Mouse (Mus musculus) testis, adult 2 months (tissue): ENCODE results near the gene Slfn3.

Source experiments
- CTCF ChIP-seq: fragments of 200-500 bp; IDR thresholded peaks from 2 replicates; pipeline ENCODE4 v1.5.1; 2012; ENCODE audit warnings: low read depth, mild to moderate bottlenecking, inconsistent platforms, low read length, moderate library complexity; ENCODE audit not compliant: control insufficient read depth, insufficient read depth, insufficient replicate concordance
- POLR2A ChIP-seq: fragments of 200-500 bp; IDR thresholded peaks from 2 replicates; pipeline ENCODE4 v1.6.1; 2012; ENCODE audit warnings: low read depth, mild to moderate bottlenecking, inconsistent platforms, low read length, moderate library complexity; ENCODE audit not compliant: control insufficient read depth

GRCm38 (mm10) chr11:83238389-83238788 is 47.3 kb downstream of the Slfn3 start:
- TF ChIP-seq CTCF (no peak), POLR2A (no peak)
